Mouse (Mus musculus) limb, embryonic 13.5 days (tissue): ENCODE measurements around the gene Mrrf. TPM values are rescaled to one million over a fixed set of nuclear protein-coding genes. Genes with fewer than 3 reads are reported as not detected.
A peak's percentile ranks its signal among the peaks of the same experiment; 100 is the strongest.

Experiments used
- ATAC-seq: fragments of 200-750 bp; cut with Nextera tagmentation; 2 replicates; pipeline ENCODE4 v1.8.0; 2017; ENCODE audit warnings: low read depth, moderate number of reproducible peaks, moderate TSS enrichment; ENCODE audit not compliant: low FRiP score
- H3K27ac ChIP-seq: fragments of 300-500 bp; sonication (generic); 2 replicates; pipeline ENCODE4 v1.5.1; 2015; ENCODE audit warnings: inconsistent platforms, mild to moderate bottlenecking, moderate library complexity
- H3K27me3 ChIP-seq: fragments of 300-500 bp; sonication (generic); 2 replicates; pipeline ENCODE4 v1.6.1; 2015; ENCODE audit warnings: mild to moderate bottlenecking, inconsistent platforms
- H3K36me3 ChIP-seq: fragments of 300-500 bp; sonication (generic); 2 replicates; pipeline ENCODE4 v1.6.1; 2015; ENCODE audit warnings: inconsistent platforms, mild to moderate bottlenecking, moderate library complexity
- H3K4me1 ChIP-seq: fragments of 300-500 bp; sonication (generic); 2 replicates; pipeline ENCODE4 v1.6.1; 2015; ENCODE audit warnings: inconsistent platforms
- H3K4me2 ChIP-seq: fragments of 300-500 bp; sonication (generic); replicated peaks from 2 replicates; pipeline ENCODE4 v1.6.1; 2015; ENCODE audit warnings: inconsistent platforms, mild to moderate bottlenecking, moderate library complexity
- H3K4me3 ChIP-seq: fragments of 300-500 bp; sonication (generic); 2 replicates; pipeline ENCODE4 v1.5.1; 2015; ENCODE audit warnings: moderate library complexity, mild to moderate bottlenecking, inconsistent platforms
- H3K9ac ChIP-seq: fragments of 300-500 bp; sonication (generic); 2 replicates; pipeline ENCODE4 v1.6.1; 2015; ENCODE audit warnings: mild to moderate bottlenecking, inconsistent platforms
- H3K9me3 ChIP-seq: fragments of 300-500 bp; sonication (generic); 2 replicates; pipeline ENCODE4 v1.6.1; 2016; ENCODE audit warnings: inconsistent platforms
- WGBS: fragments of 180-500 bp; shearing (Covaris S2); methylation state at CpG from one replicate; pipeline ENCODE4 v1.1.7; 2015; 5-methylcytosine and 5-hydroxymethylcytosine counted together
- polyA plus RNA-seq: library from polyadenylated mRNA; unstranded; fragments of >200 nt; fragmentation: Nextera tagmentation; extraction: Ambion mirVana; gene quantifications from 2 replicates; pipeline ENCODE4 v1.2.1, GENCODE M21; 2015

Mrrf gene
- 23.8 and 31.3 TPM in 2 replicates for polyA plus RNA-seq

DNA sequence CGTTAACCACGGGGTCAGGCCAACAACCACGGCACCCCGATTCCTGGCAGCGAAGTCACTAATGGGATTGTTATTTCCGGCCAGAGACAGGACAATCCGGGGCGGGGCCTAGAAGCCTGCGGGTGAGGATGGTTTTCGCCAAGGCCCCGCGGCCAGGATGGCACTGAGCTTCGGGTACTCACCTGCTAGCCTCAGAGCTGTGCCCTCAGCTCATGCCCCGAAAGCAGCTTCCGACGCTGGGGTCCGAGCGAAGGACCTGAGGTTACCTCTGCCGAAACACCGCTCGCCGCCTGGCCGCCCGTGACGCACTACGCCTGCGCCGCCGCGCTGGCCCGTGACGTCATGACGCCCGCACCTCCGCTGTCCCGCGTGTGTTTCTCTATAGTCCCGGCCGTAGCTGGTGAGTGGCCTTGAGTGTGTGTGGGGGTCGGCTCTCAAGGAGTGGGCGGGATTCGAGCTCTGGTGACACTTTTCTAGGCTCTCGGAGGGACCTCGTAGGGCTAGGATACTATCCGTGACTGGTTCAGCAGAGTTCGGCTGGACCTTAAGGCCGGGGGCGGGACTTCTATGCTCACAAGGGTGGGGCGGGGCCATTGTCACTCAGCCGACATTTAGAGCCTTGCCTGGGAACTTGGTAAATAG, at the start of gene Mrrf, which contains the start of gene Rbm18:
TSS of gene Mrrf (plus strand) at position 90 of the 642 bp plus-strand sequence.
TSS of gene Rbm18 (minus strand) at position 474 of the 642 bp plus-strand sequence.
- H3K4me2 ChIP-seq: peak within 1 kb of the TSS; percentile 82
- H3K36me3 ChIP-seq: peaks cover 28% of the 10 kb centered on the region
- H3K9me3 ChIP-seq: no peaks in the 10 kb centered on the region
- peaks cover 15% of the 10 kb centered on the region for H3K4me1 ChIP-seq
- ATAC-seq: peak; percentile 97
- peak within 1 kb of the TSS; percentile 80 for H3K27ac ChIP-seq
- under 1% methylated on average over 50 of the region's 50 CpGs for WGBS
- H3K9ac ChIP-seq: peak within 1 kb of the TSS; percentile 84
- peak within 1 kb of the TSS; percentile 72 for H3K4me3 ChIP-seq
- H3K27me3 ChIP-seq: no peaks in the 10 kb centered on the region

DNA sequence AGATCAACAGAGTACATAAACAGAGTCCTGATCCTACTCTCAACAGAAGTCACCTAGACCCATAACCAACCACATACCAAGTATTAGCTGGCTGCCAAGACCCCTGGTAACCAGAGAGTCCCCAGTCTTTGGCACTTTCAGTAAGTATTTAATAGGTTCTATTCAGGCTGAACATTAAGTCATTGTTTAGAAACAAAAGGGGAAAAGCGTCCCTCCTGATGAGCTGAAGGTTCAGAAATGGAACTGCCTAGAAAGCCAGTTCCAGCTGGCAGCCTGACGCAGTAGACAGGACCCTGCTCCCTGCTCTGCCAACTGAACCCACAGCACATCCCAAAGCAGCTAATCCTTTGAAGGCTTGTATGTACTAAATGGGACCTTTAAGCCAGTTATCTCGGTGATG, 47.0 kb upstream of the Mrrf start:
- Histone ChIP-seq H3K9me3 (no peaks in the 10 kb centered on the region), H3K4me1 (peaks cover 18% of the 10 kb centered on the region), H3K36me3 (no peaks in the 10 kb centered on the region), H3K27ac (no peak overlapping the region), H3K27me3 (peaks cover 91% of the 10 kb centered on the region), H3K9ac (no peak overlapping the region), H3K4me2 (no peak overlapping the region), H3K4me3 (no peak overlapping the region)
- WGBS: 62% methylated on average over 3 of the region's 3 CpGs
- no peak for ATAC-seq

- Histone ChIP-seq H3K27ac (no peak overlapping the region), H3K36me3 (no peaks in the 10 kb centered on the region), H3K4me1 (peaks cover 19% of the 10 kb centered on the region), H3K4me3 (peak overlapping the region; percentile 47), H3K27me3 (peaks cover 100% of the 10 kb centered on the region), H3K9me3 (no peaks in the 10 kb centered on the region), H3K4me2 (peak overlapping the region; percentile 85), H3K9ac (peak overlapping the region; percentile 55)
- WGBS: 1% methylated on average over 70 of the region's 70 CpGs
- ATAC-seq: peak; percentile 78
Measured at GRCm38 (mm10) chr2:36090853-36091741, 45.1 kb upstream of the Mrrf start.

- no peak for ATAC-seq
- no peak overlapping the region for H3K27ac ChIP-seq
- WGBS: 3% methylated on average over 4 of the region's 4 CpGs
Measured at GRCm38 (mm10) chr2:36092748-36093147, 43.4 kb upstream of the Mrrf start.

GRCm38 (mm10) chr2:36093301-36093700, 42.9 kb upstream of the Mrrf start:
- Histone ChIP-seq H3K4me1 (peaks cover 21% of the 10 kb centered on the region), H3K27ac (no peak overlapping the region), H3K4me2 (no peak overlapping the region), H3K9ac (no peak overlapping the region), H3K36me3 (no peaks in the 10 kb centered on the region), H3K27me3 (peaks cover 100% of the 10 kb centered on the region), H3K4me3 (no peak overlapping the region), H3K9me3 (no peaks in the 10 kb centered on the region)
- WGBS: 19% methylated on average over 7 of the region's 7 CpGs
- ATAC-seq: no peak

More at GRCm38 (mm10) chr2:36092748-36093147, 43.4 kb upstream of the Mrrf start:
- Histone ChIP-seq H3K27me3 (peaks cover 100% of the 10 kb centered on the region), H3K4me1 (peaks cover 19% of the 10 kb centered on the region), H3K9me3 (no peaks in the 10 kb centered on the region), H3K4me2 (no peak overlapping the region), H3K36me3 (no peaks in the 10 kb centered on the region), H3K4me3 (no peak overlapping the region), H3K9ac (no peak overlapping the region)

GRCm38 (mm10) chr2:36093914-36094475, 42.2 kb upstream of the Mrrf start:
- no peak for ATAC-seq
- no peak overlapping the region for H3K27ac ChIP-seq
- H3K4me3 ChIP-seq: peak overlapping the region; percentile 3; the same call in 1 of the 2 replicates
- H3K9ac ChIP-seq: no peak overlapping the region
- H3K4me2 ChIP-seq: peak overlapping the region; percentile 16; the same call in 1 of the 2 replicates
- H3K27me3 ChIP-seq: peaks cover 100% of the 10 kb centered on the region
- 3% methylated on average over 31 of the region's 31 CpGs for WGBS
- peaks cover 21% of the 10 kb centered on the region for H3K4me1 ChIP-seq
- no peaks in the 10 kb centered on the region for H3K36me3 ChIP-seq
- H3K9me3 ChIP-seq: no peaks in the 10 kb centered on the region

DNA sequence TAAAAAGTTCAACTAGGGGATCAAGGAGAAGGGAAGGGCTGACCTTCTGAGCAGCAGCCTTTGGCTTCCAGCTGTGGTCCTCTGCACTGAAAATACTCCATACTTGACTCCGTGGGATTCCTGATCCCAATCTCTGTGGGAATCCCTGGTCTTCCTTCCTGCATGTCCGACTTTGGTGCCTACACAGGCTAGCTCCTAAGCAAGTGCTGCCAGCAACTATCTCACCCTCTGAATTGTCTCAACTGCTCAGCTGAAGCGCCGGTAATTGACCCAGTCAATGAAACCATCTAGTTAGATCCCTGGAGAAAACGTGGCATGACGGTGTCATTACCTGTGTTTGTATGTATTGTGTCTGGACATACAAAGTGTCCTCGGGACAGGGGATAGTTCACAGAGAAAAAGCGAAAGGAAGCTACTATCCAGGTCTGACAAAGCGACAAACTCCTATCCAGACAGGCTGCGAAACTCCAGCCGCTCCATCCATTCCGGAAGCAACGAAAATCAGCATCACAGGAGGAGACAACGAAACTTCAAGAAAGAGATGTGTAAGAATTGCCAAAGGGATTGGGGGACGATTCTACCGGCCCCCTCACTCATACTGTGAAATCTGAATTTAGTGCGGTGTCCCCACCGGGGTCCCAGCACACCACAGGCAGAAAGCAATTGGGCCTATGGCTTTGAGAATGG, 38.9 kb upstream of the Mrrf start:
- Histone ChIP-seq H3K4me2 (no peak overlapping the region), H3K36me3 (no peaks in the 10 kb centered on the region), H3K27me3 (peaks cover 100% of the 10 kb centered on the region), H3K4me1 (peaks cover 9% of the 10 kb centered on the region; the same call in 1 of the 2 replicates), H3K9ac (no peak overlapping the region), H3K4me3 (no peak overlapping the region), H3K27ac (no peak overlapping the region), H3K9me3 (no peaks in the 10 kb centered on the region)
- ATAC-seq: no peak
- WGBS: 4% methylated on average over 18 of the region's 18 CpGs

DNA sequence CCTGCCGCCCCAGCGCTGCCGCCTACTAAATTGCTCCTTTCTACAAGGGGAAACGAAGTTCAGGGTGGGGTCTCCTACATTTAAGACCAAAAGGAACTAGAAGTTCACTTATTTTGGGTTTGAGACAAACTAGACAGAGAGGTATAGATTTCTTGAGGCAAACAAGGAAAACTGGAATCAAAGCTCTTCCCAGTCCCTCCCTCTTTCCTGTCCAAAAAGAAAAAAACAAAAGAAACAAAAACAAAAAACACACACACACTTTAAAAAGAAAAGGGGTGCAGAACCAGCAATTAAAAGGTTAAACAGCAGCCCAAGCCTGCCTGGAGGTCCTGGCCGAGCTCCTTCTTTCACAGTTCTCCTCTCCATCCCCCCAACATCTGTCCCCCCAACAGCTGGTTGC, 38.2 kb upstream of the Mrrf start:
- no peaks in the 10 kb centered on the region for H3K36me3 ChIP-seq
- H3K27ac ChIP-seq: no peak overlapping the region
- H3K27me3 ChIP-seq: peaks cover 100% of the 10 kb centered on the region
- H3K4me2 ChIP-seq: no peak overlapping the region
- H3K4me1 ChIP-seq: peaks cover 17% of the 10 kb centered on the region
- WGBS: 3% methylated on average over 5 of the region's 5 CpGs
- no peak overlapping the region for H3K4me3 ChIP-seq
- no peak overlapping the region for H3K9ac ChIP-seq
- no peak for ATAC-seq
- no peaks in the 10 kb centered on the region for H3K9me3 ChIP-seq

GRCm38 (mm10) chr2:36099739-36100138, 36.5 kb upstream of the Mrrf start:
- no peak for ATAC-seq

GRCm38 (mm10) chr2:36101866-36102558, 34.2 kb upstream of the Mrrf start:
- Histone ChIP-seq H3K27me3 (peaks cover 100% of the 10 kb centered on the region), H3K4me3 (peak overlapping the region; percentile 45), H3K4me1 (peaks cover 39% of the 10 kb centered on the region), H3K36me3 (no peaks in the 10 kb centered on the region), H3K9ac (0 out of 2 replicates have a peak overlapping the region, but pooled peaks have one; percentile 31), H3K27ac (no peak overlapping the region), H3K4me2 (peak overlapping the region; percentile 84), H3K9me3 (no peaks in the 10 kb centered on the region)
- 3% methylated on average over 28 of the region's 28 CpGs for WGBS
- no peak for ATAC-seq

More at GRCm38 (mm10) chr2:36099739-36100138, 36.5 kb upstream of the Mrrf start:
- Histone ChIP-seq H3K9me3 (no peaks in the 10 kb centered on the region), H3K9ac (no peak overlapping the region), H3K36me3 (no peaks in the 10 kb centered on the region), H3K4me2 (no peak overlapping the region), H3K27me3 (peaks cover 100% of the 10 kb centered on the region), H3K4me3 (no peak overlapping the region), H3K4me1 (peaks cover 29% of the 10 kb centered on the region), H3K27ac (no peak overlapping the region)
- 12% methylated on average over 6 of the region's 6 CpGs for WGBS

- H3K27ac ChIP-seq: no peak overlapping the region
Measured at GRCm38 (mm10) chr2:36102559-36102946, 33.6 kb upstream of the Mrrf start.

More at GRCm38 (mm10) chr2:36102559-36102946, 33.6 kb upstream of the Mrrf start:
- ATAC-seq: no peak
- Histone ChIP-seq H3K9ac (0 out of 2 replicates have a peak overlapping the region, but pooled peaks have one; percentile 31), H3K27me3 (peaks cover 100% of the 10 kb centered on the region), H3K36me3 (no peaks in the 10 kb centered on the region), H3K4me3 (peak overlapping the region; percentile 45), H3K4me1 (peaks cover 39% of the 10 kb centered on the region), H3K9me3 (no peaks in the 10 kb centered on the region), H3K4me2 (peak overlapping the region; percentile 84)
- WGBS: 2% methylated on average over 21 of the region's 21 CpGs
